Mouse (Mus musculus) left cerebral cortex, postnatal 10 days (tissue): ENCODE data around the gene Rnf10. TPM values are rescaled to one million over a fixed set of nuclear protein-coding genes. Genes with fewer than 3 reads are reported as not detected.

ENCODE experiments used
- DNase-seq, 2 experiments: peaks; one replicate each; pipeline ENCODE4 v3.0.0; 2021 to 2022; ENCODE audit warnings: low spot score in 2 of 2, mixed read lengths in 1 of 2; ENCODE audit errors: extremely low spot score in 1 of 2
- intact Hi-C: fragments of 180-260 bp; cut with DNase I; formaldehyde crosslinking; loops from one replicate; pipeline ENCODE4 v1.15.1; 2025
- total RNA-seq, 2 experiments: library from RNA; stranded (reverse); gene quantifications; 2 replicates each; pipeline ENCODE4 v1.2.3; 2021

Gene Rnf10
- total RNA-seq, 2 experiments from 2014 or later = 256 to 269 TPM

- intact Hi-C loops = no loop called here
- DNase-seq = peak; percentile 76 to 92
These were observed 6.7 kb upstream of the Rnf10 start, which contains the start of gene Coq5 for GRCm38 (mm10) chr5:115279226-115280049. Gene Coq5 (plus strand): TSS chr5:115279666.

GRCm38 (mm10) chr5:115278785-115279184 lies 6.1 kb upstream of the Rnf10 start:
- no peak for DNase-seq
- intact Hi-C loops = no loop called here

- intact Hi-C loops = no loop called here
- DNase-seq = no peak
These were observed 5.4 kb upstream of the Rnf10 start for GRCm38 (mm10) chr5:115278053-115278452.

- intact Hi-C loops = no loop called here
- DNase-seq = no peak
These were observed 3.3 kb upstream of the Rnf10 start for GRCm38 (mm10) chr5:115275998-115276397.

GRCm38 (mm10) chr5:115274771-115275170 lies 2.1 kb upstream of the Rnf10 start:
- no peak for DNase-seq
- intact Hi-C loops = no loop called here

- intact Hi-C loops = no loop called here
- DNase-seq = no peak
These were observed 1.7 kb upstream of the Rnf10 start for GRCm38 (mm10) chr5:115274353-115274752.

- intact Hi-C loops = no loop called here
- no peak for DNase-seq
These were observed 944 bp upstream of the Rnf10 start for GRCm38 (mm10) chr5:115273549-115274135.

- peak in 1 of 2 experiments; percentile 74 for DNase-seq
- intact Hi-C loops = no loop called here
These were observed 527 bp downstream of the Rnf10 start for GRCm38 (mm10) chr5:115271931-115272811.

- DNase-seq = no peak
- intact Hi-C loops = no loop called here
These were observed 2.7 kb downstream of the Rnf10 start for GRCm38 (mm10) chr5:115269969-115270368.

- intact Hi-C loops = no loop called here
These were observed 4.4 kb downstream of the Rnf10 start for GRCm38 (mm10) chr5:115268266-115268665.

GRCm38 (mm10) chr5:115267469-115268045 lies 5.1 kb downstream of the Rnf10 start:
- intact Hi-C loops = no loop called here

More at GRCm38 (mm10) chr5:115268266-115268665, 4.4 kb downstream of the Rnf10 start:
- DNase-seq = no peak

GRCm38 (mm10) chr5:115266787-115267468 lies 5.8 kb downstream of the Rnf10 start:
- no peak for DNase-seq
- intact Hi-C loops = no loop called here

More at GRCm38 (mm10) chr5:115267469-115268045, 5.1 kb downstream of the Rnf10 start:
- DNase-seq = no peak

GRCm38 (mm10) chr5:115266340-115266739 lies 6.4 kb downstream of the Rnf10 start:
- no peak for DNase-seq
- intact Hi-C loops = no loop called here

GRCm38 (mm10) chr5:115262502-115263291 lies 10.0 kb downstream of the Rnf10 start:
- intact Hi-C loops = no loop called here
- no peak for DNase-seq

GRCm38 (mm10) chr5:115261880-115262279 lies 10.8 kb downstream of the Rnf10 start:
- no peak for DNase-seq
- intact Hi-C loops = no loop called here

- intact Hi-C loops = no loop called here
These were observed 11.6 kb downstream of the Rnf10 start for GRCm38 (mm10) chr5:115261141-115261540.

GRCm38 (mm10) chr5:115260356-115260755 lies 12.3 kb downstream of the Rnf10 start:
- intact Hi-C loops = no loop called here
- peak in 1 of 2 experiments; percentile 20 for DNase-seq

More at GRCm38 (mm10) chr5:115261141-115261540, 11.6 kb downstream of the Rnf10 start:
- DNase-seq = no peak
